Mouse (Mus musculus) MEL (cell line): Measurements from ENCODE around the gene Glce. TPM values are rescaled to one million over a fixed set of nuclear protein-coding genes. Genes with fewer than 3 reads are reported as not detected.

ENCODE experiments used
- DNase-seq: peaks from one replicate; pipeline ENCODE4 v3.0.0; 2011; ENCODE audit warnings: low read depth, low spot score
- H3K27ac ChIP-seq: 2 replicates; pipeline ENCODE4 v1.5.1; 2012; ENCODE audit warnings: low read depth, mild to moderate bottlenecking, control low read depth, low read length, moderate library complexity; ENCODE audit not compliant: control insufficient read depth
- H3K27me3 ChIP-seq, 2 experiments: fragments of 150-350 bp in 1 of 2; sonication (generic) in 1 of 2; 2 replicates each; pipeline ENCODE4 v1.6.1; 2012; ENCODE audit warnings: low read length in 2 of 2, mild to moderate bottlenecking in 2 of 2, improper control_type of control experiment in 1 of 2, moderate library complexity in 1 of 2; ENCODE audit not compliant: insufficient read depth in 2 of 2, control insufficient read depth in 1 of 2
- H3K36me3 ChIP-seq, 2 experiments: 2 replicates each; pipeline ENCODE4 v1.6.1; 2012 to 2014; ENCODE audit warnings: low read length in 2 of 2, improper control_type of control experiment in 1 of 2, inconsistent platforms in 1 of 2, mild to moderate bottlenecking in 1 of 2; ENCODE audit not compliant: insufficient read depth in 2 of 2, control insufficient read depth in 1 of 2
- H3K4me1 ChIP-seq, 2 experiments: fragments of 150-350 bp in 1 of 2; sonication (generic) in 1 of 2; 2 replicates each; pipeline ENCODE4 v1.6.1; 2012; ENCODE audit warnings: low read length in 2 of 2, improper control_type of control experiment in 1 of 2, mild to moderate bottlenecking in 1 of 2; ENCODE audit not compliant: insufficient read depth in 2 of 2, control insufficient read depth in 1 of 2
- H3K4me3 ChIP-seq, 2 experiments: fragments of 150-350 bp in 1 of 2; sonication (generic) in 1 of 2; 2 replicates each; pipeline ENCODE4 v1.5.1; 2012; ENCODE audit warnings: low read depth in 2 of 2, low read length in 2 of 2, mild to moderate bottlenecking in 2 of 2, moderate library complexity in 2 of 2, control low read depth in 1 of 2, improper control_type of control experiment in 1 of 2; ENCODE audit not compliant: control insufficient read depth in 1 of 2, insufficient read depth in 1 of 2
- H3K79me2 ChIP-seq: 2 replicates; pipeline ENCODE4 v1.6.1; 2012; ENCODE audit warnings: mild to moderate bottlenecking, low read length, moderate library complexity; ENCODE audit not compliant: control insufficient read depth, poor library complexity, insufficient read depth
- H3K9ac ChIP-seq: 2 replicates; pipeline ENCODE4 v1.6.1; 2012; ENCODE audit warnings: low read depth, mild to moderate bottlenecking, control low read depth, low read length, moderate library complexity; ENCODE audit not compliant: control insufficient read depth, poor library complexity, severe bottlenecking
- H3K9me3 ChIP-seq: fragments of 150-350 bp; sonication (generic); replicated peaks from 2 replicates; pipeline ENCODE4 v1.6.1; 2012; ENCODE audit warnings: mild to moderate bottlenecking, low read length, improper control_type of control experiment, moderate library complexity; ENCODE audit not compliant: insufficient read depth
- CHD1 ChIP-seq: IDR thresholded peaks from 2 replicates; pipeline ENCODE4 v1.6.1; 2012; ENCODE audit warnings: low read depth, mild to moderate bottlenecking, inconsistent platforms, low read length, improper control_type of control experiment
- CTCF ChIP-seq, 3 experiments: IDR thresholded peaks in 2 of 3; conservative IDR thresholded peaks in 1 of 3; 2 replicates each; pipeline ENCODE4 v1.5.1; 2011 to 2012; ENCODE audit warnings: low read length in 3 of 3, low read depth in 2 of 3, mild to moderate bottlenecking in 2 of 3, improper control_type of control experiment in 1 of 3, inconsistent platforms in 1 of 3, mixed read lengths in 1 of 3, moderate library complexity in 1 of 3; ENCODE audit not compliant: control insufficient read depth in 1 of 3, insufficient read depth in 1 of 3, poor library complexity in 1 of 3, severe bottlenecking in 1 of 3
- E2F4 ChIP-seq: IDR thresholded peaks from 2 replicates; pipeline ENCODE4 v1.6.1; 2011; ENCODE audit warnings: low read depth, low read length, improper control_type of control experiment, borderline replicate concordance
- ELF1 ChIP-seq: IDR thresholded peaks from 2 replicates; pipeline ENCODE4 v1.6.1; 2014; ENCODE audit warnings: low read depth, mild to moderate bottlenecking, inconsistent platforms, low read length, improper control_type of control experiment, moderate library complexity
- EP300 ChIP-seq, 2 experiments: IDR thresholded peaks; 2 replicates each; pipeline ENCODE4 v1.6.1; 2011; ENCODE audit warnings: improper control_type of control experiment in 2 of 2, low read length in 2 of 2, low read depth in 1 of 2, mild to moderate bottlenecking in 1 of 2
- ETS1 ChIP-seq: IDR thresholded peaks from 2 replicates; pipeline ENCODE4 v1.6.1; 2012; ENCODE audit warnings: low read depth, mild to moderate bottlenecking, inconsistent platforms, low read length, improper control_type of control experiment, moderate library complexity
- GABPA ChIP-seq: IDR thresholded peaks from 2 replicates; pipeline ENCODE4 v1.6.1; 2012; ENCODE audit warnings: low read depth, mild to moderate bottlenecking, inconsistent platforms, low read length, improper control_type of control experiment, moderate library complexity
- MAX ChIP-seq: IDR thresholded peaks from 2 replicates; pipeline ENCODE4 v1.6.1; 2011; ENCODE audit warnings: low read length, improper control_type of control experiment
- MXI1 ChIP-seq: IDR thresholded peaks from 2 replicates; pipeline ENCODE4 v1.6.1; 2011; ENCODE audit warnings: mild to moderate bottlenecking, low read depth, low read length, improper control_type of control experiment
- MYB ChIP-seq: IDR thresholded peaks from 2 replicates; pipeline ENCODE4 v1.6.1; 2011; ENCODE audit warnings: mild to moderate bottlenecking, low read depth, low read length, improper control_type of control experiment
- RAD21 ChIP-seq: IDR thresholded peaks from 2 replicates; pipeline ENCODE4 v1.6.1; 2011; ENCODE audit warnings: mild to moderate bottlenecking, low read depth, low read length, improper control_type of control experiment
- SIN3A ChIP-seq: IDR thresholded peaks from 2 replicates; pipeline ENCODE4 v1.6.1; 2012; ENCODE audit warnings: low read length, improper control_type of control experiment, inconsistent platforms
- SMC3 ChIP-seq: IDR thresholded peaks from 2 replicates; pipeline ENCODE4 v1.6.1; 2011; ENCODE audit warnings: low read depth, low read length, improper control_type of control experiment
- TBP ChIP-seq: IDR thresholded peaks from 2 replicates; pipeline ENCODE4 v1.8.0; 2011; ENCODE audit warnings: low read depth, low read length, improper control_type of control experiment
- USF1 ChIP-seq: IDR thresholded peaks from 2 replicates; pipeline ENCODE4 v1.6.1; 2014; ENCODE audit warnings: low read depth, mild to moderate bottlenecking, inconsistent platforms, low read length, improper control_type of control experiment, moderate library complexity
- ZKSCAN1 ChIP-seq: IDR thresholded peaks from 2 replicates; pipeline ENCODE4 v1.6.1; 2012; ENCODE audit warnings: low read depth, mild to moderate bottlenecking, inconsistent platforms, low read length, improper control_type of control experiment, moderate library complexity
- polyA plus RNA-seq, 2 experiments: library from polyadenylated mRNA; stranded (reverse) in 1 of 2; unstranded in 1 of 2; fragments of >175 nt in 1 of 2; fragments of >200 nt in 1 of 2; gene quantifications; 2 replicates each; pipeline versions ENCODE4 v1.2.1 to v1.2.4; 2012; ENCODE audit warnings: low replicate concordance in 2 of 2, low read depth in 1 of 2; ENCODE audit not compliant: insufficient read length in 2 of 2, insufficient read depth in 1 of 2, missing spikeins in 1 of 2
- total RNA-seq: library from RNA; depleted of rRNA; stranded (reverse); fragments of 300-350 nt; gene quantifications from 2 replicates; pipeline ENCODE4 v1.2.3, GENCODE M21; 2012

Gene Glce
- total and polyA plus RNA-seq, 3 experiments, result 9.2 to 12.2 TPM; not detected in 1

GRCm38 (mm10) chr9:62020259-62020658 lies 102.2 kb downstream of the Glce start:
- Histone ChIP-seq H3K4me1 (0 out of 4 replicates have a peak, but pooled peaks cover 0 to 6% of the 10 kb centered on the region in 2 experiments), H3K9ac (no peak overlapping the region), H3K79me2 (no peaks in the 10 kb centered on the region), H3K36me3 (no peaks in the 10 kb centered on the region), H3K9me3 (no peaks in the 10 kb centered on the region), H3K27me3 (peaks cover 4 to 8% of the 10 kb centered on the region in 2 experiments; a peak in 3 of 4 replicates), H3K4me3 (no peak overlapping the region), H3K27ac (no peak overlapping the region)
- TF ChIP-seq TBP (no peak), SMC3 (no peak), E2F4 (no peak)
- no peak for DNase-seq

DNA sequence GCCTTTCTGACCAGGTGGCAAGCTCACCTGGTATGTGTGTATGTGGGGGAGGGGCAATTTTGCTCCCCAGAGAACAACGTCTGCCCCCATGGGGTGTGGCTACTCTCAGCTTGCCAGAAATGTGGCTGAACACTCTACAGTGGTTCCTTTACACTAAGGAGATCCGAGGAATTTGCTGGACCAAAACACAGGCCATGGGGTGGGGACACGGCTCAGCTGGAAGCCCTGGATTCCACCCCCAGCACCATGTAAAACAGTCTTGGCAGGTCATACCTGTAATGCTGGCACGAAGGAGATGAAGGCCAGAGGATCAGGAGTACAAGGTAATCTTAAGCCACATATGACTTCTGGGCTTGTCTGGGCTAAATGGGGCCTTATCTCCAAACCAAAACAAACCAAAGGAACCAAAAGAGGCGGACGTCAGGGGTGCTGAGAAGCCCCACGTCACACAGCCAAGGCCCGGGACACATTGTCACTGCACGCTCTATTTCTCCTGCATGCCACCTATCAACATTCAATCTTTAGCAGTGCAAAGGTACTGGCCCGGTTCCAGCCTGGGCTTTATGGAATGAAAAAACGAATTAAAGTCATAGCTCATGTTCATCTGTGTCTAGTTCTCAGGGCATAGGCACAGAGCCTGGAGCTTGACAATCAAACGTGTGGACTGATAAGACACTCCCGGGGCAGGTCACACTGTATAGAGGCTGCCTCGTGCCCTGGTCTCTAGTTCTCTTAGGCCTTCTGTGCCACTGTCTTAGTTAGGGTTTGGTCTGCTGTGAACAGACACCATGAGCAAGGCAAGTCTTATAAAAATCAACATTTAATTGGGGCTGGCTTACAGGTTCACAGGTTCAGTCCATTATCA lies 104.0 kb downstream of the Glce start:
- H3K27me3 ChIP-seq, result peaks cover 0 to 6% of the 10 kb centered on the region in 2 experiments; a peak in 3 of 4 replicates
- no peak overlapping the region for H3K27ac ChIP-seq
- no peak overlapping the region for H3K4me3 ChIP-seq
- no peaks in the 10 kb centered on the region for H3K36me3 ChIP-seq
- TF ChIP-seq RAD21 (no peak), MXI1 (no peak), ELF1 (no peak), CTCF (IDR thresholded peaks at IDR 0.05 in 2 of 3, conservative IDR thresholded peaks at IDR 0.05 in 1 of 3; ENCODE audit: control insufficient read depth in 1 of 3, insufficient read depth in 1 of 3, low read depth in 2 of 3, low read length in 3 of 3, poor library complexity in 1 of 3, severe bottlenecking in 1 of 3) (no peak), ETS1 (no peak), GABPA (no peak), SIN3A (no peak), USF1 (no peak), TBP (no peak), MAX (no peak), EP300 (IDR thresholded peaks at IDR 0.05; ENCODE audit: low read depth in 1 of 2, low read length in 2 of 2) (no peak), CHD1 (no peak), MYB (no peak), ZKSCAN1 (no peak)
- TF ChIP-seq, all 39 proteins: peak for 0
- no peaks in the 10 kb centered on the region for H3K79me2 ChIP-seq
- H3K9me3 ChIP-seq, result no peaks in the 10 kb centered on the region
- H3K9ac ChIP-seq, result no peak overlapping the region
- peak; percentile 15 for DNase-seq
- 0 out of 4 replicates have a peak, but pooled peaks cover 0 to 6% of the 10 kb centered on the region in 2 experiments for H3K4me1 ChIP-seq
